Comparison of ENCODE assay signal across 8 mouse cellular contexts in the genomic region with DNA sequence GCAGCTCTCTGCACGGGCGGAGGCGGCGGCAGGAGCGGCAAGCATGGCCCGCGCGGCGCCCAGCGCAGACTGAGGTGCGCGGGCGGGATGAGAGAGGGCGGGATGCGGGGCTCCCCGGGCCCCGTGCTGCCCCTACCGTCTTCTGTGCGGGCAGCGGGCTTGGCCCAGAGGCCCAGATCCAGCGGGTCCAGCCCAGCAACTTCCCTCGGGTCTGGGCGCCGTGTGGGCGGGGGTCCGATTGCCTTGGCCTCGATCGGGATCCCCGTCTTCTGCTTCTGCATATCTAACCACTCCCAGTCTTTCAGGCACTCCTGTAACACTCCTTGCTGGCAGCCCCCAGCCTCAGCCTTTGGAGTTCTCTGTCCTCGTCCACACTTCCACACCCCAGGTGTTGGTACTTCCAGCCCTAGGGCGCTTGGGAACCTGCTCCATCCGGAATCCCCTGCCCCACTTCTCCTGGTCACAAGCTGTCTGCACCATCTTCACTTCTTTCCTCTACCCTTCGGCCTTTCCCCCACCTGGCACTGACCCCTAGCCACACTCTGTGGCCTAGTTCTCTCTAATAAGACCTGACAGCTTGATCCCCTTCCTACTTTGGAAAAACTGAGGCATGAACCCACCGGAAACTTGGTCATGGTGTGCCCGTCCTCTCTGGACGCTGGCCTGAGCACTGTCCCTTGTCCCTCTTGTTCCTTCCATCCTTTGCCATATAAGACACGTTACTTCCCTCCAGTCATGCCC. TPM values are rescaled to one million over a fixed set of nuclear protein-coding genes. Genes with fewer than 3 reads are reported as not detected.
DNase-seq lines count a peak whose midpoint lies in the region; ATAC-seq and TF ChIP-seq lines count a peak whose summit lies in the region.

No protein-coding gene starts in this region.

- no peak for DNase-seq in frontal cortex, postnatal 10 days (ENCODE audit: low spot score in 2 of 2)
- peak; percentile 31 for DNase-seq in ovary, postnatal 10 days (ENCODE audit: low spot score)
- DNase-seq in ovary, postnatal 36 days (ENCODE audit: low spot score), result no peak
- DNase-seq in forebrain, embryonic 10.5 days (ENCODE audit: extremely low spot score, low spot score), result no peak
- no peak for DNase-seq in urinary bladder, adult 2 months (ENCODE audit: low spot score)

- peak overlapping the region; percentile 87 for H3K4me2 ChIP-seq in intestine, postnatal 0 days (replicated peaks; ENCODE audit: low read depth)

- peak overlapping the region; percentile 89 for H3K4me3 ChIP-seq in forebrain, embryonic 10.5 days
- H3K4me3 ChIP-seq in intestine, postnatal 0 days (ENCODE audit: low read depth, low read length), result peak overlapping the region; percentile 70

- peaks cover 23% of the 10 kb centered on the region for H3K36me3 ChIP-seq in forebrain, embryonic 10.5 days (replicated peaks)
- H3K36me3 ChIP-seq in intestine, postnatal 0 days (ENCODE audit: control insufficient read depth, insufficient read depth), result no peaks in the 10 kb centered on the region

- peak overlapping the region; percentile 97 for H3K27ac ChIP-seq in forebrain, embryonic 10.5 days
- H3K27ac ChIP-seq in intestine, postnatal 0 days (ENCODE audit: low read depth, low read length), result peak overlapping the region; percentile 28; the same call in 1 of the 2 replicates

- peak; percentile 19; the same call in 1 of the 2 replicates for ATAC-seq in frontal cortex, adult (ENCODE audit: low TSS enrichment)
- ATAC-seq in intestine, postnatal 0 days, result peak; percentile 12; the same call in 1 of the 2 replicates
- 0 out of 2 replicates have a peak, but pooled peaks have one; percentile 2 for ATAC-seq in monocyte, adult 5-6 weeks (replicated peaks; ENCODE audit: insufficient number of reproducible peaks, low FRiP score, low TSS enrichment, poor library complexity, severe bottlenecking)

- TF ChIP-seq CTCF in intestine, postnatal 0 days (IDR thresholded peaks at IDR 0.05; ENCODE audit: low read depth), result no peak

- peak overlapping the region; percentile 55 for H3K9ac ChIP-seq in intestine, postnatal 0 days (ENCODE audit: low read depth, low read length)

- peaks cover 34% of the 10 kb centered on the region for H3K4me1 ChIP-seq in forebrain, embryonic 10.5 days
- H3K4me1 ChIP-seq in intestine, postnatal 0 days (replicated peaks; ENCODE audit: control insufficient read depth, insufficient read depth, low read length), result no peaks in the 10 kb centered on the region; the same call in 1 of the 2 replicates

- no peaks in the 10 kb centered on the region for H3K9me3 ChIP-seq in forebrain, embryonic 10.5 days
- H3K9me3 ChIP-seq in intestine, postnatal 0 days (ENCODE audit: control insufficient read depth), result no peaks in the 10 kb centered on the region

- H3K27me3 ChIP-seq in forebrain, embryonic 10.5 days (ENCODE audit: poor library complexity, severe bottlenecking), result no peaks in the 10 kb centered on the region
- no peaks in the 10 kb centered on the region for H3K27me3 ChIP-seq in intestine, postnatal 0 days (replicated peaks; ENCODE audit: control insufficient read depth, insufficient read depth, low read length)

- WGBS in forebrain, embryonic 10.5 days, result 2% methylated on average over 32 of the region's 37 CpGs
- 9% methylated on average over 22 of the region's 37 CpGs for WGBS in intestine, postnatal 0 days

RNA-seq across cellular contexts. Expression of gene St3gal2, which starts 0.5 kb away (rescaled TPM):
- 24.4 and 24.5 TPM in 2 replicates for polyA plus RNA-seq in forebrain, embryonic 10.5 days (2016; fragmentation: Nextera tagmentation; extraction: Ambion mirVana)
- 4.9 and 5.1 TPM in 2 replicates for polyA plus RNA-seq in intestine, postnatal 0 days (2015; fragmentation: Nextera tagmentation; extraction: Ambion mirVana)
- 3.6 to 10.5 TPM (median 5.7 TPM) in 3 replicates for total RNA-seq in monocyte, adult 5-6 weeks (2017)
- polyA plus RNA-seq in urinary bladder, adult 2 months (2012; rRNA removed), result 20.2 and 25.4 TPM in 2 replicates

RNA-seq across cellular contexts. Expression of gene Fuk, which starts 17.9 kb away (rescaled TPM):
- 13.5 and 13.8 TPM in 2 replicates for polyA plus RNA-seq in forebrain, embryonic 10.5 days (2016; fragmentation: Nextera tagmentation; extraction: Ambion mirVana)
- 6.2 and 6.9 TPM in 2 replicates for polyA plus RNA-seq in intestine, postnatal 0 days (2015; fragmentation: Nextera tagmentation; extraction: Ambion mirVana)
- 2.9 to 7.2 TPM (median 2.9 TPM) in 3 replicates for total RNA-seq in monocyte, adult 5-6 weeks (2017)
- polyA plus RNA-seq in urinary bladder, adult 2 months (2012; rRNA removed), result 9.4 and 9.8 TPM in 2 replicates
